Mouse (Mus musculus) midbrain, embryonic 13.5 days (tissue): Measurements from ENCODE around the gene Scube2. TPM values are rescaled to one million over a fixed set of nuclear protein-coding genes. Genes with fewer than 3 reads are reported as not detected.
A peak's percentile ranks its signal among the peaks of the same experiment; 100 is the strongest.

Experiments used
- ATAC-seq: fragments of 200-750 bp; cut with Nextera tagmentation; 2 replicates; pipeline ENCODE4 v1.8.0; 2017; ENCODE audit warnings: mild to moderate bottlenecking, moderate TSS enrichment, moderate library complexity
- H3K27ac ChIP-seq: fragments of 300-500 bp; sonication (generic); 2 replicates; pipeline ENCODE4 v1.5.1; 2015; ENCODE audit warnings: inconsistent platforms, mild to moderate bottlenecking, moderate library complexity
- H3K27me3 ChIP-seq: fragments of 300-500 bp; sonication (generic); 2 replicates; pipeline ENCODE4 v1.6.1; 2015; ENCODE audit warnings: mild to moderate bottlenecking, inconsistent platforms
- H3K36me3 ChIP-seq: fragments of 300-500 bp; sonication (generic); 2 replicates; pipeline ENCODE4 v1.6.1; 2015; ENCODE audit warnings: mild to moderate bottlenecking, inconsistent platforms
- H3K4me1 ChIP-seq: fragments of 300-500 bp; sonication (generic); replicated peaks from 2 replicates; pipeline ENCODE4 v1.6.1; 2015; ENCODE audit warnings: inconsistent platforms
- H3K4me2 ChIP-seq: fragments of 300-500 bp; sonication (generic); replicated peaks from 2 replicates; pipeline ENCODE4 v1.6.1; 2015; ENCODE audit warnings: moderate library complexity, mild to moderate bottlenecking, inconsistent platforms
- H3K4me3 ChIP-seq: fragments of 300-500 bp; sonication (generic); replicated peaks from 2 replicates; pipeline ENCODE4 v1.5.1; 2015; ENCODE audit warnings: mild to moderate bottlenecking, inconsistent platforms
- H3K9ac ChIP-seq: fragments of 300-500 bp; sonication (generic); replicated peaks from 2 replicates; pipeline ENCODE4 v1.6.1; 2015; ENCODE audit warnings: mild to moderate bottlenecking, inconsistent platforms
- H3K9me3 ChIP-seq: fragments of 300-500 bp; sonication (generic); 2 replicates; pipeline ENCODE4 v1.6.1; 2016; ENCODE audit warnings: mild to moderate bottlenecking, inconsistent platforms
- WGBS: fragments of 180-500 bp; shearing (Covaris S2); methylation state at CpG from one replicate; pipeline ENCODE4 v1.1.7; 2015; 5-methylcytosine and 5-hydroxymethylcytosine counted together
- polyA plus RNA-seq: library from polyadenylated mRNA; unstranded; fragments of >200 nt; fragmentation: Nextera tagmentation; extraction: Ambion mirVana; gene quantifications from 2 replicates; pipeline ENCODE4 v1.2.1, GENCODE M21; 2015

The Scube2 gene
- polyA plus RNA-seq, 1 experiment from 2014 or later = 1.7 TPM

DNA sequence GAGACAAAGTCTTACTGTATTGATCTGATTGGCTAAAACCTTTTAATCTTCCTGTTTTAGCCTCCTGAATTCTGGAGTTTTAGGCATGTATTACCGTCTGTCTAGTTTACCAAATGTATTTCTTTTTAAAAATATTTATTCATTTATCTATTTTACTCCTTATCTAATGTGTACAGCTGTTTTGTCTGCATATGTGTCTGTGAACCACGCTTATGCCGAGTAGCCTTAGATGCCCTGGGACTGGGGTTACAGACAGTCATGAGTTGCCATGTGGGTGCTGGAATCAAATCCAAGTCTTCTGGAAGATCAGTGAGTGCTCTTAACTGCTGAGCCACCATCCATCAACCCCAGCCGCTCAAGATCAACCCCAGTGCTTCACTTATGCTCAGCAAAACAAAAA lies 46.9 kb downstream of the Scube2 start:
- H3K27me3 ChIP-seq = peaks cover 29% of the 10 kb centered on the region
- H3K4me2 ChIP-seq = no peak overlapping the region
- H3K9ac ChIP-seq = no peak overlapping the region
- 89% methylated on average over 4 of the region's 4 CpGs for WGBS
- H3K4me1 ChIP-seq = peaks cover 6% of the 10 kb centered on the region
- H3K9me3 ChIP-seq = no peaks in the 10 kb centered on the region
- H3K4me3 ChIP-seq = no peak overlapping the region
- no peak overlapping the region for H3K27ac ChIP-seq
- ATAC-seq = no peak
- H3K36me3 ChIP-seq = no peaks in the 10 kb centered on the region

GRCm38 (mm10) chr7:109817954-109818353 lies 47.5 kb downstream of the Scube2 start:
- ATAC-seq = no peak
- H3K4me3 ChIP-seq = no peak overlapping the region
- peaks cover 8% of the 10 kb centered on the region for H3K4me1 ChIP-seq

GRCm38 (mm10) chr7:109813330-109814140 lies 51.9 kb downstream of the Scube2 start:
- WGBS = 8% methylated on average over 4 of the region's 4 CpGs
- Histone ChIP-seq H3K9me3 (no peaks in the 10 kb centered on the region), H3K27me3 (peaks cover 50% of the 10 kb centered on the region), H3K36me3 (no peaks in the 10 kb centered on the region), H3K9ac (no peak overlapping the region), H3K4me1 (peaks cover 11% of the 10 kb centered on the region), H3K4me2 (no peak overlapping the region), H3K27ac (peak overlapping the region; percentile 45), H3K4me3 (no peak overlapping the region)
- ATAC-seq = peak; percentile 79

More at GRCm38 (mm10) chr7:109817954-109818353, 47.5 kb downstream of the Scube2 start:
- Histone ChIP-seq H3K9ac (no peak overlapping the region), H3K27me3 (peaks cover 29% of the 10 kb centered on the region), H3K27ac (no peak overlapping the region), H3K36me3 (no peaks in the 10 kb centered on the region), H3K4me2 (no peak overlapping the region), H3K9me3 (no peaks in the 10 kb centered on the region)

DNA sequence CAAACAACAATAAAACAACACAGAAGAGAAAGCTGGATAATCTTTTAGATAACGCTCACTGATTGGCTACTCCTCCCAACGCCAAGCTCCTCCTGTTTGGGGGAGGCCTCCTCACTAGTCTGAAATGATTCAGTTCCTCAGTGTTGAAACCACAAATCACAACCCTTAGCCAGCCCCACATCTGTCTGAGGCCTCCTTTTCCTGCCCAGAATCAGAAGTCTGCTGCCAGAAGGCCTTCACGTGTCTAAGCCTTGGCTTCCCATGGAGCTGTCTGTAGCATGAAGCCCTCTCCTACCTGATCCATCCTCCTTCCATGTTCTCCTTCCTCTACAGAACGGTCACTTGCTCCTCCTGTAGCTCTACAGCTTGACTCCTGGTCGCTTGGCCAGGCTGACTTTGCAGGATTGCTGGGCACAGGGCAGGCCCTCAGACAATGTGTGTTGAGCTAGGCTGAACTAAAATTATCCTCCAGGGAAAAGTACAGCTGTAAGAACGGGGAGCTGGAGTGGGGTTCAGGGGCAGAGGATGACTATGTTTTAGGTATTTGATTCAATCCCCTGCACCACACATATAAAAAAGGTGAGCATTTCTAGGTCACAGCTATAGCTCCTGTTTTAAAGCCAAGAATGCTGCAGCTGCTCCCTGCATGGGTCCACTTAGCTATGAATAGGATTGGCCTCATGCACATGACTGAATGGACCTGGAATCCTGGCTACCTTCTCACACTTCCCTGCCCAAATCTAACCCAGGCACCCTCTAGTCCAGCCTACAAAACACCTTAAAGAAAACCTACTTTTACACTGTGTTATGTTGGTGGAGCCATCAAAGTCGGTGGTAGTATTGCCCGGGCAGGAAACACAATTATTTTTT lies 57.6 kb downstream of the Scube2 start:
- Histone ChIP-seq H3K27ac (no peak overlapping the region), H3K9me3 (no peaks in the 10 kb centered on the region), H3K4me2 (no peak overlapping the region), H3K4me1 (0 out of 2 replicates have a peak, but pooled peaks cover 2% of the 10 kb centered on the region), H3K27me3 (peaks cover 31% of the 10 kb centered on the region), H3K9ac (no peak overlapping the region), H3K4me3 (no peak overlapping the region), H3K36me3 (no peaks in the 10 kb centered on the region)
- 84% methylated on average over 8 of the region's 8 CpGs for WGBS
- ATAC-seq = no peak

GRCm38 (mm10) chr7:109804843-109805242 lies 60.6 kb downstream of the Scube2 start:
- WGBS = 72% methylated on average over 6 of the region's 6 CpGs
- no peaks in the 10 kb centered on the region for H3K9me3 ChIP-seq
- H3K4me3 ChIP-seq = no peak overlapping the region
- no peak for ATAC-seq
- no peak overlapping the region for H3K27ac ChIP-seq
- H3K4me1 ChIP-seq = no peaks in the 10 kb centered on the region
- no peak overlapping the region for H3K9ac ChIP-seq
- no peaks in the 10 kb centered on the region for H3K36me3 ChIP-seq
- H3K4me2 ChIP-seq = no peak overlapping the region
- H3K27me3 ChIP-seq = peaks cover 14% of the 10 kb centered on the region; the same call in 1 of the 2 replicates

GRCm38 (mm10) chr7:109804355-109804754 lies 61.1 kb downstream of the Scube2 start:
- Histone ChIP-seq H3K4me1 (no peaks in the 10 kb centered on the region), H3K4me2 (no peak overlapping the region), H3K4me3 (no peak overlapping the region), H3K9ac (no peak overlapping the region), H3K36me3 (no peaks in the 10 kb centered on the region), H3K9me3 (no peaks in the 10 kb centered on the region), H3K27me3 (peaks cover 14% of the 10 kb centered on the region; the same call in 1 of the 2 replicates), H3K27ac (no peak overlapping the region)
- no peak for ATAC-seq
- WGBS = 96% methylated on average over 6 of the region's 6 CpGs

- Histone ChIP-seq H3K36me3 (no peaks in the 10 kb centered on the region), H3K4me2 (no peak overlapping the region), H3K9me3 (no peaks in the 10 kb centered on the region), H3K9ac (no peak overlapping the region), H3K4me3 (no peak overlapping the region), H3K4me1 (no peaks in the 10 kb centered on the region), H3K27me3 (0 out of 2 replicates have a peak, but pooled peaks cover 7% of the 10 kb centered on the region), H3K27ac (no peak overlapping the region)
- ATAC-seq = no peak
- WGBS = 70% methylated on average over 1 of the region's 1 CpGs
These were observed 62.0 kb downstream of the Scube2 start for GRCm38 (mm10) chr7:109803516-109803915.

- no peak overlapping the region for H3K4me2 ChIP-seq
- no peak for ATAC-seq
- H3K4me1 ChIP-seq = no peaks in the 10 kb centered on the region
- no peak overlapping the region for H3K9ac ChIP-seq
- H3K9me3 ChIP-seq = no peaks in the 10 kb centered on the region
- WGBS = 87% methylated on average over 4 of the region's 4 CpGs
- H3K4me3 ChIP-seq = no peak overlapping the region
- no peaks in the 10 kb centered on the region for H3K36me3 ChIP-seq
- no peak overlapping the region for H3K27ac ChIP-seq
- no peaks in the 10 kb centered on the region for H3K27me3 ChIP-seq
These were observed 64.9 kb downstream of the Scube2 start for GRCm38 (mm10) chr7:109800626-109801025.

GRCm38 (mm10) chr7:109799168-109799567 lies 66.3 kb downstream of the Scube2 start:
- H3K9ac ChIP-seq = no peak overlapping the region
- H3K9me3 ChIP-seq = no peaks in the 10 kb centered on the region
- H3K36me3 ChIP-seq = no peaks in the 10 kb centered on the region
- H3K4me3 ChIP-seq = no peak overlapping the region
- no peaks in the 10 kb centered on the region for H3K27me3 ChIP-seq
- H3K4me1 ChIP-seq = no peaks in the 10 kb centered on the region
- no peak for ATAC-seq
- no peak overlapping the region for H3K27ac ChIP-seq
- H3K4me2 ChIP-seq = no peak overlapping the region
- 86% methylated on average over 11 of the region's 11 CpGs for WGBS

GRCm38 (mm10) chr7:109795564-109795963 lies 69.9 kb downstream of the Scube2 start:
- Histone ChIP-seq H3K4me2 (no peak overlapping the region), H3K4me1 (no peaks in the 10 kb centered on the region), H3K4me3 (no peak overlapping the region), H3K36me3 (no peaks in the 10 kb centered on the region), H3K27ac (no peak overlapping the region), H3K9me3 (no peaks in the 10 kb centered on the region), H3K27me3 (no peaks in the 10 kb centered on the region; the same call in 1 of the 2 replicates), H3K9ac (no peak overlapping the region)
- WGBS = 86% methylated on average over 5 of the region's 5 CpGs
- no peak for ATAC-seq

- Histone ChIP-seq H3K4me2 (no peak overlapping the region), H3K27ac (no peak overlapping the region), H3K9me3 (no peaks in the 10 kb centered on the region), H3K4me1 (no peaks in the 10 kb centered on the region), H3K9ac (no peak overlapping the region), H3K4me3 (no peak overlapping the region), H3K27me3 (no peaks in the 10 kb centered on the region; the same call in 1 of the 2 replicates), H3K36me3 (no peaks in the 10 kb centered on the region)
- ATAC-seq = no peak
- WGBS = 73% methylated on average over 2 of the region's 2 CpGs
These were observed 70.9 kb downstream of the Scube2 start for GRCm38 (mm10) chr7:109794556-109794955.

DNA sequence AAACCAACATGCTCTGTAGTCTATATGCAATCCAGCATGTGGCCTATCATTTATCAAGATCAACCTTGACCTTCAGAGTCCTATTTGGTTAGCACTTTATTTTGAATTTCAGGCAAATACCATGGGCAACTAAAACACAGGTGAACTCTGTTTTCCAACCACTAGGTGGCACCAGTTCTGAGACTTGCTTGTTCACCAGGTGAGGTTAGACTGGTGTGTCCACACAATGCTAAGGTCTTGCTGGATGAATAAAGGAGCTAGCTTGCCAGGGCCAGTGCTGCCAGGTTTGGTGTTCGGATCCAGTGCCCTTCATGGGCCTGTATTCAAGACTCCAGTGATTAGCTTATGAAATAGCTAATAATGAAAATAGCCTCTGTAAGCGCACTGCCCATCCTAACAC lies 72.7 kb downstream of the Scube2 start:
- Histone ChIP-seq H3K27me3 (no peaks in the 10 kb centered on the region; the same call in 1 of the 2 replicates), H3K27ac (no peak overlapping the region), H3K4me1 (no peaks in the 10 kb centered on the region), H3K36me3 (no peaks in the 10 kb centered on the region), H3K9me3 (no peaks in the 10 kb centered on the region), H3K9ac (no peak overlapping the region), H3K4me2 (no peak overlapping the region), H3K4me3 (no peak overlapping the region)
- 80% methylated on average over 2 of the region's 2 CpGs for WGBS
- 0 out of 2 replicates have a peak, but pooled peaks have one; percentile 27 for ATAC-seq
